Mouse (Mus musculus): ENCODE data around the gene Rhbdl2.
A peak's percentile ranks its signal among the peaks of the same experiment; 100 is the strongest.

Rhbdl2 gene

GRCm38 (mm10) chr4:123787191-123787985 lies at the start of gene Rhbdl2:
Gene Rhbdl2 (plus strand): TSS chr4:123787874.
- peak in 1 of 2 experiments; percentile 41 for DNase-seq (ENCODE audit: low spot score in 2 of 2)

- no peak for DNase-seq (ENCODE audit: low spot score in 2 of 2)
These were observed 49.0 kb upstream of the Rhbdl2 start for GRCm38 (mm10) chr4:123738708-123739107.

- no peak for DNase-seq (ENCODE audit: low spot score in 2 of 2)
These were observed 44.8 kb upstream of the Rhbdl2 start for GRCm38 (mm10) chr4:123742891-123743290.

GRCm38 (mm10) chr4:123745221-123745775 lies 42.4 kb upstream of the Rhbdl2 start:
- DNase-seq (ENCODE audit: low spot score in 2 of 2), result no peak

GRCm38 (mm10) chr4:123748726-123749415 lies 38.8 kb upstream of the Rhbdl2 start:
- DNase-seq (ENCODE audit: low spot score in 2 of 2), result no peak

- no peak for DNase-seq (ENCODE audit: low spot score in 2 of 2)
These were observed 38.1 kb upstream of the Rhbdl2 start for GRCm38 (mm10) chr4:123749484-123750130.

GRCm38 (mm10) chr4:123750152-123750651 lies 37.5 kb upstream of the Rhbdl2 start, which contains the start of gene Akirin1:
Gene Akirin1 (minus strand): TSS chr4:123750345.
- DNase-seq (ENCODE audit: low spot score in 2 of 2), result peak; percentile 94 to 96

- peak in 1 of 2 experiments; percentile 21 for DNase-seq (ENCODE audit: low spot score in 2 of 2)
These were observed 36.9 kb upstream of the Rhbdl2 start for GRCm38 (mm10) chr4:123750707-123751312.

GRCm38 (mm10) chr4:123758306-123758705 lies 29.4 kb upstream of the Rhbdl2 start:
- no peak for DNase-seq (ENCODE audit: low spot score in 2 of 2)

GRCm38 (mm10) chr4:123765071-123765470 lies 22.6 kb upstream of the Rhbdl2 start:
- DNase-seq (ENCODE audit: low spot score in 2 of 2), result no peak

- DNase-seq (ENCODE audit: low spot score in 2 of 2), result no peak
These were observed 19.9 kb upstream of the Rhbdl2 start for GRCm38 (mm10) chr4:123767807-123768206.

GRCm38 (mm10) chr4:123768234-123768633 lies 19.4 kb upstream of the Rhbdl2 start:
- no peak for DNase-seq (ENCODE audit: low spot score in 2 of 2)

- DNase-seq (ENCODE audit: low spot score in 2 of 2), result no peak
These were observed 5.0 kb downstream of the Rhbdl2 start for GRCm38 (mm10) chr4:123792666-123793065.

- DNase-seq (ENCODE audit: low spot score in 2 of 2), result peak; percentile 23 to 42
These were observed 5.5 kb downstream of the Rhbdl2 start for GRCm38 (mm10) chr4:123793136-123793535.

- DNase-seq (ENCODE audit: low spot score in 2 of 2), result no peak
These were observed 7.4 kb downstream of the Rhbdl2 start for GRCm38 (mm10) chr4:123795057-123795456.

- no peak for DNase-seq (ENCODE audit: low spot score in 2 of 2)
These were observed 9.7 kb downstream of the Rhbdl2 start for GRCm38 (mm10) chr4:123797403-123797802.

GRCm38 (mm10) chr4:123797856-123798255 lies 10.2 kb downstream of the Rhbdl2 start:
- DNase-seq (ENCODE audit: low spot score in 2 of 2), result peak; percentile 45 to 67

GRCm38 (mm10) chr4:123803642-123804041 lies 16.0 kb downstream of the Rhbdl2 start:
- peak in 1 of 2 experiments; percentile 47 for DNase-seq (ENCODE audit: low spot score in 2 of 2)

GRCm38 (mm10) chr4:123808304-123808703 lies 20.6 kb downstream of the Rhbdl2 start:
- DNase-seq (ENCODE audit: low spot score in 2 of 2), result no peak

- DNase-seq (ENCODE audit: low spot score in 2 of 2), result no peak
These were observed 23.0 kb downstream of the Rhbdl2 start for GRCm38 (mm10) chr4:123810475-123811295.
